Mouse (Mus musculus) CH12F3 (cell line): Measurements from ENCODE around the gene Ston2.
"Not testable (repeated sequence)": the region's sequence is repeated elsewhere in the genome, so short reads cannot be mapped to it uniquely, and the experiment has no call there.

ENCODE experiments used
- in situ Hi-C: fragments of 300-500 bp; cut with MboI; formaldehyde crosslinking; loops from 2 replicates; pipeline ENCODE4 v1.14.3; 2020; ENCODE audit warnings: low sequenced_read_pairs

Ston2 gene

GRCm38 (mm10) chr12:91754606-91755005, 33.6 kb downstream of the Ston2 start:
- in situ Hi-C loops: no loop called here

- in situ Hi-C loops: no loop called here
These were observed 35.5 kb downstream of the Ston2 start for GRCm38 (mm10) chr12:91752711-91753110.

GRCm38 (mm10) chr12:91751893-91752597, 36.1 kb downstream of the Ston2 start:
- in situ Hi-C loops: no loop called here

GRCm38 (mm10) chr12:91749543-91750184, 38.5 kb downstream of the Ston2 start:
- in situ Hi-C loops: no loop called here

- in situ Hi-C loops: no loop called here
These were observed 39.8 kb downstream of the Ston2 start for GRCm38 (mm10) chr12:91748241-91748865.

- in situ Hi-C loops: not testable (repeated sequence)
These were observed 41.3 kb downstream of the Ston2 start for GRCm38 (mm10) chr12:91746839-91747238.

GRCm38 (mm10) chr12:91745758-91746290, 42.4 kb downstream of the Ston2 start:
- in situ Hi-C loops: no loop called here

- in situ Hi-C loops: no loop called here
These were observed 44.1 kb downstream of the Ston2 start for GRCm38 (mm10) chr12:91744091-91744490.

GRCm38 (mm10) chr12:91742916-91743315, 45.3 kb downstream of the Ston2 start:
- in situ Hi-C loops: no loop called here

GRCm38 (mm10) chr12:91738381-91738780, 49.8 kb downstream of the Ston2 start:
- in situ Hi-C loops: no loop called here

- in situ Hi-C loops: no loop called here
These were observed 51.8 kb downstream of the Ston2 start for GRCm38 (mm10) chr12:91736221-91736980.

GRCm38 (mm10) chr12:91734246-91735027, 53.8 kb downstream of the Ston2 start:
- in situ Hi-C loops: no loop called here

GRCm38 (mm10) chr12:91732729-91733448, 55.3 kb downstream of the Ston2 start:
- in situ Hi-C loops: no loop called here

GRCm38 (mm10) chr12:91726202-91726601, 62.0 kb downstream of the Ston2 start:
- in situ Hi-C loops: no loop called here

GRCm38 (mm10) chr12:91723912-91724311, 64.3 kb downstream of the Ston2 start:
- in situ Hi-C loops: no loop called here

GRCm38 (mm10) chr12:91719134-91719533, 69.1 kb downstream of the Ston2 start:
- in situ Hi-C loops: no loop called here

GRCm38 (mm10) chr12:91715686-91716085, 72.5 kb downstream of the Ston2 start:
- in situ Hi-C loops: no loop called here

GRCm38 (mm10) chr12:91713358-91713757, 74.8 kb downstream of the Ston2 start:
- in situ Hi-C loops: no loop called here

- in situ Hi-C loops: no loop called here
These were observed 76.5 kb downstream of the Ston2 start for GRCm38 (mm10) chr12:91711655-91712054.

- in situ Hi-C loops: no loop called here
These were observed 77.3 kb downstream of the Ston2 start for GRCm38 (mm10) chr12:91710876-91711275.
